Mouse (Mus musculus): ENCODE results near the gene Cntnap5c. TPM values are rescaled to one million over a fixed set of nuclear protein-coding genes. Genes with fewer than 3 reads are reported as not detected.

Gene Cntnap5c
- polyA plus RNA-seq, 1 experiment from 2014 or later, result not detected

DNA sequence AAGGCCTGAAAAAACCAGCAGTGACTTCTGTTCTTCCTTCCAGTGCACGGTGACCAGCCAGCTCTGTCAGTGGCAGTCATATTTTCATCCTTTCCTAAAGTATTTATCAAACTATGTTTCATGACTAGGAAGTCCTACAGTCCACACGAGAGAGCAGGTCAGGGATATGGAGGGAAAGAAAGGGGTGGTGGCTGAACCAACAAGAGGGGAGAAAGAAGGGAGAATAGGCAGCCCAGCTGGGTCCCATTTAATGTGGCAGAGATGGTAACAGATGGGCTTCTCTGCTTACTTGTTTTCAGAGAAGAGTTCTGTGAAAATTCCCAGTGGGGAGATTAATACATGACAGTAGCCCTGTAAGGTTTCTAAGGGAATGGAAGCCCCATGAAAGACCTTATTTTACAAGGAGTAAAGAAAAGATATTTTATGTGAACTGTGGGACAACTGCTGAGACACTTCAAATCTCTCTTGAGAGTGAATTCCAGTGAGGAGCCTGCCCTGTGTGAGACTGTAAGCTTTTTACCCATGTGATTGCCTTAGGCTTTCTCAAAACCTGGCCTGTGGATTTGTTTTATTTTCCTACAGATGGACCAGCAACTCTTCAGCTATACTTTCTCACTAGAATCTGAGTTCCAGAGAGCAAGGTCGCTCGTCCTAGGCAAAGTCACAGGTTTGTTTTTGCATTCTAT lies 594.4 kb downstream of the Cntnap5c start:
- Histone ChIP-seq H3K4me2 (no peak overlapping the region), H3K27me3 (no peaks in the 10 kb centered on the region), H3K4me3 (replicated peaks) (no peak overlapping the region), H3K4me1 (replicated peaks) (no peaks in the 10 kb centered on the region), H3K9ac (no peak overlapping the region), H3K9me3 (replicated peaks) (no peaks in the 10 kb centered on the region), H3K36me3 (no peaks in the 10 kb centered on the region), H3K27ac (no peak overlapping the region)
- ATAC-seq (ENCODE audit: low read depth) (no peak), DNase-seq (no peak)
- WGBS (ENCODE audit: insufficient replicate concordance), result 53% methylated on average over 4 of the region's 4 CpGs

DNA sequence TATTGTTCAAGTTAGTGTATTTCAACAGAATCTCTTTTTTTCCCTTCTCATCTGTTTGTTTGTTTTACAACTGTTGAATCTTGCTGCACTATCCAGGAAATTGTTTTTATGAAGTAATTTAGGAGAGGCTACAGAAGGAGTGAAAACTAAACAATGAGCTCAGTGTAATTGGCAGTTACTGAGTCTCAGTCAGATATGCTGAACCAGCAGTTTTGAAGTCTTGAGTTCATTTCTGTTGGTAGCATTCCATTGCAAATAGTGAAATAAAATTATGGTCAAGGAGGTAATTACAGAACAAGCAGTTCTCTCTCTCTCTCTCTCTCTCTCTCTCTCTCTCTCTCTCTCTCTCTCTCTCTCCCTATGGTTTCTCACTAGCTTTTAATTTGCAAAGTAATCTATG lies 600.7 kb downstream of the Cntnap5c start:
- DNase-seq (no peak), ATAC-seq (ENCODE audit: low read depth) (no peak)
- Histone ChIP-seq H3K4me1 (replicated peaks) (no peaks in the 10 kb centered on the region), H3K27me3 (no peaks in the 10 kb centered on the region), H3K4me2 (no peak overlapping the region), H3K9ac (no peak overlapping the region), H3K36me3 (no peaks in the 10 kb centered on the region), H3K27ac (no peak overlapping the region), H3K4me3 (replicated peaks) (no peak overlapping the region), H3K9me3 (replicated peaks) (no peaks in the 10 kb centered on the region)

DNA sequence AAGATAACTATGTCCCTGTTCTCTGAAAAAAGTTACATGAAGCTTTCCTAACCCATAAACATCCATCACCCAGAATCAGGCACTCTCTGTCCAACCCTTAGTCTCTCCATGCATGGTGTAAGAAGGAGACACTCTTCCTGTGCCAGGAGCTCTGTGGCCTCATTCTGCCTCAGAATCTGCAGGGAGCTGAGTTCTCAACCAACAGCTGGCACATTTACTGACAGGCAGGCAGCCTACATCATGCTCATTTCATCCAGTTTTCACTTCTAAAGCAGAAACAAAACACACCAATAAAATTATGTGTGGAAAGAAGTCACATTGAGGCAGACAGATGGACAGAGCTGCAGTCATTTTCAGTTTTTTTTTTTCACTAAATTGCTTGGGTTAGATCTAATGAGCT lies 638.4 kb downstream of the Cntnap5c start:
- ATAC-seq (ENCODE audit: low read depth), result no peak
- Histone ChIP-seq H3K27ac (no peak overlapping the region), H3K36me3 (no peaks in the 10 kb centered on the region), H3K27me3 (no peaks in the 10 kb centered on the region), H3K9ac (no peak overlapping the region), H3K9me3 (replicated peaks) (no peaks in the 10 kb centered on the region), H3K4me2 (no peak overlapping the region), H3K4me3 (replicated peaks) (no peak overlapping the region), H3K4me1 (replicated peaks) (no peaks in the 10 kb centered on the region)
- no peak for DNase-seq

DNA sequence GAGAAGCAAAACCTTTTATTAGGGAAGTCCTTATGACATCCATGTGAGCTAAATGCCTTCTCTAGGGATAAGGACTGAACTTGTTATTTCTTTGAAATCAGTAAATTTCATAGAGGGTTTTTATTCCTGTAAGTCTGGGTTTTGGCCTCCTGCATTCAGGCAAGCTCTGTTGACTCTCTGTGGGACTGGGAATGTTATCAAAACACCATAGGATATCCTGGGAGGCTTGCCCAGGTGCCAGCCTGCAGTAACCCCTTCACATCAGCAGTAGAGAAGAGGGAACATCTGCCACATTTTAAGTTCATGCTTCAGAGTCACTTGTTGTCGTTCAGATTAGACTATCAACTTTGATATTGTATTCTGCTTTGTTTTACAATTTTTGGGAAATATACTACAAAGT lies 639.4 kb downstream of the Cntnap5c start:
- WGBS (ENCODE audit: insufficient replicate concordance), result 51% methylated on average over 1 of the region's 1 CpGs
- no peaks in the 10 kb centered on the region for H3K27me3 ChIP-seq
- no peak overlapping the region for H3K9ac ChIP-seq
- H3K4me1 ChIP-seq (replicated peaks), result no peaks in the 10 kb centered on the region
- no peak overlapping the region for H3K4me2 ChIP-seq
- DNase-seq (no peak), ATAC-seq (ENCODE audit: low read depth) (no peak)
- H3K9me3 ChIP-seq (replicated peaks), result no peaks in the 10 kb centered on the region
- no peaks in the 10 kb centered on the region for H3K36me3 ChIP-seq
- H3K27ac ChIP-seq, result no peak overlapping the region
- no peak overlapping the region for H3K4me3 ChIP-seq (replicated peaks)

DNA sequence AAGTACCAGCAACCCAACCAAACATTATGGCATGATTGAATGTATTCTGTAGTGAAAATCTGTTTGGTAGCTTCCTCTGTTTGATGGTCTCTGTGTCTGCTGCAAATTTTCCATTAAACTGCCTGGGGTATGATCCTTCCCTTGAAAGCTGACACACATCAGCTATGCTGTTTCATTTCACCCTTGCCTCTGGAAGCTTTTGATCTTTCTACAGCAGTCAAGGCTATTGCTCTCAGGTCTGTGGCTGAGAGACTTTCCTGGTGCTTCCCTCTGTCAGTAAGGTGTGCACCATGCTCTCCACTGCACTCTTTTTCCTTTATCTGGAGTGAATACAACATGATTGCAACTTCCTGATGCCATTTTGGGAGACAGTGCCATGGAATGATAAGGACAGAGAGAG lies 668.1 kb downstream of the Cntnap5c start:
- H3K4me2 ChIP-seq, result no peak overlapping the region
- ATAC-seq (ENCODE audit: low read depth) (no peak), DNase-seq (no peak)
- no peak overlapping the region for H3K27ac ChIP-seq
- H3K4me3 ChIP-seq (replicated peaks), result no peak overlapping the region
- H3K27me3 ChIP-seq, result no peaks in the 10 kb centered on the region
- no peaks in the 10 kb centered on the region for H3K9me3 ChIP-seq (replicated peaks)
- H3K36me3 ChIP-seq, result no peaks in the 10 kb centered on the region
- no peaks in the 10 kb centered on the region for H3K4me1 ChIP-seq (replicated peaks)
- H3K9ac ChIP-seq, result no peak overlapping the region

Other genes starting within 250 kb of the Cntnap5c start
- not detected in 2 replicates for gene Vmn2r120, start 224.1 kb upstream of the Cntnap5c start, polyA plus RNA-seq (2015; fragmentation: Nextera tagmentation; extraction: Ambion mirVana)
- not detected in 2 replicates for gene Gm21834, start 27.4 kb upstream of the Cntnap5c start, polyA plus RNA-seq (2015; fragmentation: Nextera tagmentation; extraction: Ambion mirVana)

Data from liver, embryonic 13.5 days (tissue).